Mouse (Mus musculus) CH12F3 (cell line): ENCODE results near the gene Zfp108.

Experiments used
- in situ Hi-C: fragments of 300-500 bp; cut with MboI; formaldehyde crosslinking; loops from 2 replicates; pipeline ENCODE4 v1.14.3; 2020; ENCODE audit warnings: low sequenced_read_pairs

Gene Zfp108

GRCm38 (mm10) chr7:24254633-24255474 is at the start of gene Zfp108:
Gene Zfp108 (plus strand): TSS chr7:24254794.
- in situ Hi-C loops = no loop called here

GRCm38 (mm10) chr7:24207488-24208261 is 46.9 kb upstream of the Zfp108 start:
- in situ Hi-C loops = no loop called here

DNA sequence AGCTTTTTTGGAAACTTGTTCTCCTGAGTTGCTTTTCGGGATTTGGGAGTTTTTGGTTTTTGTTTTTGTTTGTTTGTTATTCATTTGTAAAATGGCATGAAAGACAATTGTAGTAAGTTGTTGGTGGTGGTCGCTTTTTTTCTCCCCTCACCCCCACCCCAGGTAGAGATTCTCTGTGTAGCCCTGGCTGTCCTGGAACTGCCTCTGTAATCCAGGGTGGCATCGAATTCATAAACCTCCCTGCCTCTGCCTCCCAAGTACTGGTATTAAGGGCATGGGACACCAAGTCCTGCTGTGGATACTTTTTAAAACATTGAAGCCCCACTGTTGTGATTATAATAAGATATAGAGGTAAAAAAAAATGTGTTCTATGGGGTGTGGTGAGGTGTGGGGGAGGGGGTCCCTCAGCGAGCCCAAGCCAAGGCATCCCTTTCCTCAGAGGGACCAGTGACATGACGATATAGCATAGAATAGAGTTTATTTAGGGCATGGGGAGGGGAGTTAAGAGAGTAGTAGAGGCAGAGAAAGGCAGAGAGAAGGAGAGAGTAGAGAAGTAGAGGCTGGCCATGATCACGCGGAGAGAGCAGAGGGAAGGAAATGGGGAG is 46.2 kb upstream of the Zfp108 start:
- in situ Hi-C loops = no loop called here

GRCm38 (mm10) chr7:24210296-24210695 is 44.3 kb upstream of the Zfp108 start:
- in situ Hi-C loops = no loop called here

GRCm38 (mm10) chr7:24211343-24211742 is 43.3 kb upstream of the Zfp108 start, which contains the start of gene Zfp111:
Gene Zfp111 (minus strand): TSS chr7:24211443.
- in situ Hi-C loops = no loop called here

GRCm38 (mm10) chr7:24237040-24237791 is 17.4 kb upstream of the Zfp108 start, which contains the start of gene Zfp109:
Gene Zfp109 (minus strand): TSS chr7:24237560.
- in situ Hi-C loops = no loop called here

DNA sequence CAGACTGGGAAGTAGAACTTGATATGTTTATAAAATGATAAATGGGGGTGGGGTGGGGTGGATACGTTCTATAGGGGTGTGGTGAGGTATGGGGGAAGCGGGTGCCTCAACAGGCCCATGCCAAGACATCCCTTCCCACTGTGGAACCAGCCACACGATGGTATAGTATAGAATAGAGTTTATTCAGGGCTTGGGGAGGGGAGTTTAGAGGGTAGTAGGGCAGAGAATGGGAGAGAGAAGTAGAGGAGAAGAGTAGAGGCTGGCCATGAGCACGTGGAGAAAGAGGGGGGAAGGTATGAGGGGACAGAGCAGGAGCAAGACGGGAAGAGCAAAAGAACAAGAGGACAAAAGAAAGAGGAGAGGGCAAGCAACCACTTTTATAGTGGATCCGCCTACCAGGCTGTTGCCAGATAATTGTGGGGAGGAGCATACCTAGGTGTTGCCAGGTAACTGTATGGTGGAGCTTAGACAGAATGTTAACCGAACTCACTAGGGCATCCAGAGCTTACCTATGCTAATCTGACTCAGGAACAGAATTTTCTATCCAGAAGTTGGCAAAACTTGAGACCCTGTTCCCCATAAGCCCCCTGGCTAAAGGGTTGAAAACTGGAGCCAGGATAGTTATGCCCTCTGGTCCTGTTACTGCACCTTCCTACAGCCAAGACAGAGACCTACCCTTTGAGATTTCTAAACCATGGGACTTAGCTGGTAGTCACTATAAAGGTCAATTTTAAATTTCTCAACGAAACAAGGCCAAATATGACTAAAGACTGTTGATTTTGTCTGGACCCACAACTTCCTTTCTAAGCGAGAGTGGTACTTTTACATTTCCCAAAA is 597 bp upstream of the Zfp108 start:
- in situ Hi-C loops = no loop called here

GRCm38 (mm10) chr7:24259306-24259999 is 4.9 kb downstream of the Zfp108 start:
- in situ Hi-C loops = no loop called here

DNA sequence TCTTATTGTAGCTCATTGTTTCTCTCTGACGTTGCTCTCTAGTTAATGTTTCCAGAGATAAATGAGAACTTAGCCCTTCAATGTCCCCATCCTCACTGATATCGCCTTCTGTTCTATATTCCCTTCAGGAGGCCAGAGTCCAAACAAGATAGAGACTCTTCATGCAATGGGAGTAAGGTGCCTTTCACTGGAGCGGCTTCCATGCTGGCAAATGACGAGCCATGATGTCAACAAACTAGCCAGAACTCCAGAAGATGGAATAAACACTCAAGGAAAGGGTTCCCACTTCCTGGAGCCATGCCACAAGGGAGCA is 5.4 kb downstream of the Zfp108 start:
- in situ Hi-C loops = no loop called here

- in situ Hi-C loops = no loop called here
These were observed 13.9 kb downstream of the Zfp108 start for GRCm38 (mm10) chr7:24268176-24269155.

GRCm38 (mm10) chr7:24269256-24269655 is 14.7 kb downstream of the Zfp108 start:
- in situ Hi-C loops = no loop called here

- in situ Hi-C loops = no loop called here
These were observed 15.2 kb downstream of the Zfp108 start for GRCm38 (mm10) chr7:24269667-24270287.

GRCm38 (mm10) chr7:24270288-24270672 is 15.7 kb downstream of the Zfp108 start, which contains the start of gene Zfp93:
Gene Zfp93 (plus strand): TSS chr7:24270420.
- in situ Hi-C loops = no loop called here

GRCm38 (mm10) chr7:24271191-24271590 is 16.6 kb downstream of the Zfp108 start:
- in situ Hi-C loops = no loop called here

DNA sequence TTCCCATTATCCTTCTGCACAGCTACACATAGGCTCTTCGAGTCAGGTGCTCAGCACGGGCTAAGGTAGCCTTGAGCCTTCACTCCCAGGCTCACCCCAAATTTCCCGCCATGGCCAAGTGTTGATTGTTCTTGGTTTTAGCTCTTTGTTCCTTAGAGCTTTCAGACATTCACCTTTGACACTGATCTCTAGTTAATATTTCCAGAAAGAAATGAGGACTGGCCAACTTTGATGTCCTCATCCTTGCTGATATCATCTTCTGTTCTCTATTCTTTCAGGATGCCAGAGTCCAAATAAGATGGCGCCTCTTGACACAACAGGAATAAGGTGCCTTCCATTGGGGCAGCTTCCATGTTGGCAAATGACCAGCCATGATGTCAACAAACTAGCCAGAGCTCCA is 19.9 kb downstream of the Zfp108 start:
- in situ Hi-C loops = no loop called here

DNA sequence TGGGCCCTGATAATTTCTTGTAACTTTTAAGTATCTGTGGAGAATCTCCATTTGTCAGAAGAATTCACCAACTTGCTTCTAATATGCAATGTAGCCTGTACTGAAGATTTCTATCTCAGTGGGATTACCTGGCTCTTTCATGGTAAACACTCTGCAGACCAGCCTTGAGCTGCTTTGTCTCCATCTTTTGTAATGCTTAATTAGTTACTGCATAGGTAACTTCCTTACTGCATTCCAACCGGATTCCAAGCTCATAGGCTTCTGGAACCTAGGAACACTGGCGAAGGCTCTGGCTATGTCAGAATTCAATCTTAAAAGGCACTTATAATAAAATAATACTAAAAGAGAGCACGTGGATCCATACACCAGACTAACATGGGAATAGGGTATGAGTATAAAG is 24.2 kb downstream of the Zfp108 start:
- in situ Hi-C loops = loop anchor here (25.0 kb wide), 1 partner anchor 116 kb away; no protein-coding TSS in a partner anchor

- in situ Hi-C loops = loop anchor here (25.0 kb wide), 1 partner anchor 118 kb away; no protein-coding TSS in a partner anchor
These were observed 25.6 kb downstream of the Zfp108 start for GRCm38 (mm10) chr7:24280031-24280857.
